In the genomic region with DNA sequence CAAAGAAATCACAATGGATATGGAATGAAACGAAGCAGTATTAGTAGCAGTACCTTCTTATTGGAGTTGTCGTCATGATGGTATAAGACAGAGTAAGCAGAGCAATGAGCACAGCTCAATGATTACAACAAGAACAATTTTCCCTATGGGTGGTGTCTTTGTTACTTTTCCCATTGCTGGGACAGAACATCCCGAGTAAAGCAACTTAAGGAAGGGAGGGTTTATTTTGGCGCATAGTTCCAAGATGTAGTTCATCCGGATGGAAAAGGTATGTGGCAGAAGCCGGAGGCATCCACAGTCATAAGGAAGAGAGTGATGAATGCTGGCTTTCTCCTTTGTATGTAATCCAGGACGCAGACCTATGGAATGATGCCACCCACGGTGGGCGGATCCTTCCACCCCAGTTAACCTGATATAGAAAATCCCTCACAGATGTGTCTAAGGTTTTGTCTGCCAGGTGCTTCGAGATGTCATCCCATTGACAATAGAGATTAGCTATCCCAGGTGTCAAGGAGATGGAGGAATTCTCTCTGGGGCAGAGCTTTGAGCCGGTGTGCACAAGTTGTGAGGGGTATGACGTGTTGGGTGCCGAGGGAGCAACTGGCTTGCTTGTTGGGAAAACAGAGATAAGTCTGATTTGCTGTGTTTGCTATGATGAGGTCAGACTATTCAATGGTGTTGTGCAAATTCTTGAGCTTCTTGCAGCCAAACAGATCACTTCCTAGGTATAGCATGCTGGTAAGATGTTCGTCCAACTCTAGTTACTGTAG, we compare ENCODE assay signal across 24 mouse cellular contexts. TPM values are rescaled to one million over a fixed set of nuclear protein-coding genes. Genes with fewer than 3 reads are reported as not detected.
"Had no signal": no experiment of that assay in that cellular context is flagged by ENCODE, and none has a peak within 500 bp of the region (broad histone marks: within the 10 kb centered on the region; RNA-seq: fewer than 3 reads in every experiment).

No protein-coding gene starts in this region.

- H3K9me3 ChIP-seq: heart, embryonic 10.5 days; heart, embryonic 12.5 days; hindbrain, embryonic 10.5 days; hindbrain, embryonic 12.5 days; limb, embryonic 10.5 days; limb, embryonic 12.5 days; liver, embryonic 12.5 days had no signal

- H3K4me1 ChIP-seq: hindbrain, embryonic 10.5 days; hindbrain, embryonic 12.5 days; limb, embryonic 10.5 days; limb, embryonic 12.5 days; liver, embryonic 12.5 days had no signal

- ATAC-seq: hindbrain, embryonic 16.5 days; inflammation-experienced regulatory T-cells, adult 6 months; intestine, postnatal 0 days; liver, embryonic 12.5 days had no signal

- H3K27ac ChIP-seq: heart, embryonic 10.5 days; hindbrain, embryonic 10.5 days; hindbrain, embryonic 12.5 days; hindbrain, embryonic 14.5 days; layer of hippocampus, adult 2 months; left cerebral cortex, adult 2 months; limb, embryonic 10.5 days; limb, embryonic 12.5 days; liver, embryonic 12.5 days; liver, embryonic 14.5 days had no signal

- H3K4me3 ChIP-seq: heart, embryonic 10.5 days; heart, embryonic 12.5 days; hindbrain, embryonic 10.5 days; hindbrain, embryonic 12.5 days; layer of hippocampus, adult 2 months; left cerebral cortex, adult 2 months; limb, embryonic 10.5 days; limb, embryonic 12.5 days; liver, embryonic 12.5 days had no signal

- H3K27me3 ChIP-seq: heart, embryonic 12.5 days; hindbrain, embryonic 12.5 days; limb, embryonic 12.5 days; liver, embryonic 12.5 days had no signal

- H3K36me3 ChIP-seq: heart, embryonic 10.5 days; heart, embryonic 12.5 days; hindbrain, embryonic 10.5 days; hindbrain, embryonic 12.5 days; limb, embryonic 10.5 days; limb, embryonic 12.5 days; liver, embryonic 12.5 days had no signal

- H3K9ac ChIP-seq: heart, embryonic 12.5 days; hindbrain, embryonic 12.5 days; hindbrain, embryonic 14.5 days; limb, embryonic 12.5 days; liver, embryonic 12.5 days; liver, embryonic 14.5 days had no signal

- DNase-seq: gastrocnemius, postnatal 14 days; gastrocnemius, postnatal 36 days; heart, postnatal 10 days; heart, postnatal 4 days; kidney, adult 18-20 months; kidney, adult 8-10 months; kidney, postnatal 10 days; kidney, postnatal 25 days; kidney, postnatal 4 days had no signal

- H3K4me2 ChIP-seq: heart, embryonic 12.5 days; hindbrain, embryonic 12.5 days; hindbrain, embryonic 14.5 days; limb, embryonic 12.5 days; liver, embryonic 12.5 days had no signal

RNA-seq across cellular contexts. Expression of gene Zfp365, which starts 55.5 kb away (rescaled TPM):
- polyA plus RNA-seq: liver, adult 2 months had no signal
